Mouse (Mus musculus): Measurements from ENCODE around the gene Gm14569.

Gene Gm14569

DNA sequence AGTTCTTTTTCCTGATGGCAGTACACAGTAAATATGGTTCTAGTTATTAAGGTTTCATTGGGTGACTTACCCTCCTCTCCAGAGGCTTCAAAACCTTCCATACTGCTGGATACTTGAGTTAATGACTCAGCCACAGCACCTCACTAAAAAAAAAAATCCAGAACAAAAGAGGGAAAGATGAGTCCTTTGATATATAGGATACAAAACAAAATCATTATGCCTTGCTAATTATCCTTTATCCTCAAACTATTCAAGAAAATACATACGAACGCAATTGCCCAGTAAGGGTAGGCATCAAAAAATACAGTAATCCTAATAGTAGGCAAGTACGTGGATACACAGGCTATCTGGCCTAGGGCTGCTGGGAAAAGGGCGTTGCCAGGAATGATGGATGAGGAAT, at the start of gene Gm14569:
Gene Gm14569 (minus strand): TSS at position 101 of the 400 bp plus-strand sequence.
- no peak for DNase-seq (ENCODE audit: low spot score)

DNA sequence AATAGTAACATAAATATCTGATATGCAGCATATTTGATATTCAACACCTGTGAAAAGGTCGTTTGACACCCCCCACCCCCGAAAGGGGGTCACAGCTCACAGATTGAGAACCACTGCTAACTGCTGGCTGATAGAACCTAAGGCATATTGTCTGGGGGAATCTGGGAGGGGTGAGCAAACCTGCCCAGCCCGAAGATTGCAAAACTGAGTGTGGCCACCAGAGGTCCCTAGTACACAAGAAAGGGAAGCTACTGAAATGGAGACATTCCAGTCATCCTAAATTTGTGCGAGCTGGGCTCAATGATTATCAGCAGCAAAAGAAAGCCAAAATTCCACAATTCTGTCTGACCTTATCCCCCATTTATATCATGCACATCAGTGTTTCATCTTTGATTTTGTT, 42.9 kb upstream of the Gm14569 start:
- peak; percentile 57 for DNase-seq (ENCODE audit: low spot score)

DNA sequence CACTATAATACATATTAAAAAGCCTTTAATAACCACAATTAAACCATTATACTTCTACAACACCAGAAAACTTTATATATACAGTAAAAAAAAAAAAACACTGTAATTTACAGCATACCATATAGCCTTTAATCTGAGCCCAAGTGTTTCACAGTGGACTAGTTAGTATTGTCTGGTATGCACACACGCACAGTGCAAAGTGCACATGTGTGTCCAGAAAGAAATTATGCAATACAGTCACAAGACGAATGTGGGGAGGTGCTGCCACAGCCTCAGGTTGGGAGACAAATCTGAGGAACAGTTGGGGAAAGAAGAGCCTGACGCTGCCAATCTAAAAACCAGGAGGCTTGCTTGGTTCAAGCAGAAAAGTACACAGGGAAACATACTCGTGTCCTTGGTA, 42.1 kb upstream of the Gm14569 start:
- DNase-seq (ENCODE audit: low spot score): no peak

DNA sequence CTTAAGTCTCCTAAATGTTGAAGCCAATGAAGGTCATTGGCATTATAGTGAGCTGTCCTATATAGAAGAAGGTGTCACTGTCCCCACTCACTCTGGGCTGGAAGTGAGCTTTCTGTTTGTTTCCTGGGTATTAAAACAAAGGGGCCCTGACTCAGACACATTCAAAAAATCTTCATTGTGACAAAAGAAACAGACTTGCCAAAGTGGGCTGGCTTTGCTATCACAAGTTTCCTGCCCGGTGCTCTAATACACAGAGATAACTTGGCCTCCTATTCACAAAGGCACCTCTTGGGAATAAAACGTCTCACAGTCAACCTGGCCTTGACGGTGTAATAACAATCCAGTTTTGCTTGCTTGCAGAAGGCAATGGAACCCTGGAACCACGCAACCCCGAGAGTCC, 38.6 kb upstream of the Gm14569 start:
- DNase-seq (ENCODE audit: low spot score): no peak

DNA sequence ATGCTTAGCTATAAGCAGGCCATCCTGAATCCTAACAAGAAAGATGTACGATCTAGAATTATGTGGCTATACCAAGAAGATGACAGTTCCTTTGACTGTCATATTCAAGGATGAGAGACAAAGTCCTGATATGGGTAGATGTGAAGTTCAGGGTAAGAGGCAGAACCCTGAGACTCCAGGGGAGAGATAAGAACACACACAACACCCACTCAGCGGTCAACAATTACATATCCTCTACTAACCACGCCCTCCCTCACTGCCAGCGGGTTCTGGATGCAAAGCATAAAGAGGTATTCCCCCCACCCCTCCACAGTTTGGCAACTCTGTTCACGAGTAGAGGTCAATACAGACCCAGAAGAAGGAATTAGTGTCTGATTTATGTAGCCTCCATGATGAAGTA, 32.1 kb upstream of the Gm14569 start:
- no peak for DNase-seq (ENCODE audit: low spot score)

DNA sequence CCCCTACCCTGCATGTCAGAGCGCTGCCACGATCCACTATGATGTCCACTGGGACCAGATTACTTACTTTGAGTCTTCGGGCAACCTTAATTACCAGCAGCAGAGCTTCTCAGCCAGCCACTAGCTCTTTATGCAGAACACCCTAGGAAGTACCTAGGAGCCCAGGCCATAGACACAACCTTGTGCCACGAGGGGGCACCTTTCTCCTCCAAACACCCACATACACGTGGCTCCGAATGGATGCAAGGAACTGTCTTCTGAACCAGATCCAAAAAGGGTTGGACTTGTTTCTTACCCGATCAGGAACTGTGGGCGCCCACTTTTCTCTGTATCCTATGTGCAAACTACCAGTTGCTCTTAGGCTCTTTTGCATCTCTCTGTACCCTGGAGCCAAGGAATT, 22.1 kb upstream of the Gm14569 start:
- no peak for DNase-seq (ENCODE audit: low spot score)

DNA sequence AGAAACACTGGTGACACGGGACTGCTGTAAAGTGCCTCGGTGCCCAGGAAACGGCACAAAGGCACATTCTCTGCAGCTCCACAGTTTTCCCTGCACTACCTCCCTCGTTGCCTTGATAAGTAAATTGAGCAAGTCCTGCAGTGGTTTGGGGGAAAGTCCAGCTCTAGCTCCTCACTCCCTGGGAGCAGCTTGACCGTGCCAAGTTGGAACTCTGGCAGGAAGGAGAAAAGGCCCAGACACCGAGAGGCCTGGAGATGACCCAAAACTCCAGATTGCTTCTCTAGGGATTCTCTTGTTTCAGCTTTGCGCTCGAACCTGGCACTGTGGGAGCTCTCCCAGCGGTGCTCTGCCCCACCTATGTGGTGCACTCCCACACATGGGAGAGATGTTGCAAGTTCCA, 21.6 kb upstream of the Gm14569 start:
- no peak for DNase-seq (ENCODE audit: low spot score)

DNA sequence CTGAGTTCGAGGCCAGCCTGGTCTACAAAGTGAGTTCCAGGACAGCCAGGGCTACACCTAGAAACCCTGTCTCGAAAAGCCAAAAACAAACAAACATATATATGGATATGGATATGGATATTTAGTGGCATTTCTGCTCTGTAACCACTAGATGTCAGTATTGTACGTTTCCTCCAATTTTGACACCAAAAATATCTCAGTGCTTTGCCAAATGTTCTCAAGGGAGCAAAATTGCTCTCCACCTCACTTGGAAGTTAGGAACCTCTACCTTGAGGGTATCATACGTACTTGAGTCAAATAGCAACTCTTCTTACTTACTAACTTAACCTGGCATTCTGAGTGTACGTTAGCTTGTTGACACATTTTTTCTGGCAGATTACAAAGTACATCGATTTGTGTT, 15.2 kb upstream of the Gm14569 start:
- DNase-seq (ENCODE audit: low spot score): no peak

DNA sequence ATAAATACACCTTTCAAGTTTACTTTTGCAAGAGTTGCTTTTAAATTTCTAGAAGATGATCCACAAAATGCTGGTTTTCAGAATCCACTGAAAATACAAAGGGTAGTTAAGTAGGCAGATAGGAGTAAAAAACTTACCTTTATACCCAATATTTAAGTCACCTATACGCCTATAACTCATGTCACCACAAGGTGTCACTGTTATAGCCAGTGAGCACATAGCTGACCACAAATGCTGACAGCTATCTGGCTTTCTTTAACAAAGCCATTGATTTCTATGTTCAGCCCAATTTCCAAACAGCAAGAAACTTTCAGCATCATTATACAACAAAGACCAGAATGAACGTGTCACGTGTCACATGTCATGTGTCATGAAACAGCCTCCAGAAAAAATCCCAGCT, 2.1 kb downstream of the Gm14569 start:
- no peak for DNase-seq (ENCODE audit: low spot score)

DNA sequence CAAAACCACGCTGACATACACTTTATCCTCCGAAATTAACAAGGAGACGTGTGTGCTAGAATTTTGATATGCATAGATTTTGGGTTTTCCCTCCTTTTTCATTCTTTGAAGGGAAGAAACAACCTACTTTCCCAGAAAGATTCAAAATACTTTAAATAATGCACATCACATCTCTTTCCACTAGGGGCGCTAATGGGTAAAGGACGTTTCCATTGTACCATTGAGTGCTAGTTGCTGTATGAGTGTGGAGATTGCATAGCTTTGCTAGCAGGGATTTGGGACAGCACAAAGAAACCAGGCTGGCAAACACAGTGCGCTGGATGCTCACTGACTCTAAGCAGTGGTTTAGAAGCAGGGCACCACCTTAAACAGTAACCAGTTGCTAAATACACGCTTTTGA, 3.6 kb downstream of the Gm14569 start:
- no peak for DNase-seq (ENCODE audit: low spot score)

DNA sequence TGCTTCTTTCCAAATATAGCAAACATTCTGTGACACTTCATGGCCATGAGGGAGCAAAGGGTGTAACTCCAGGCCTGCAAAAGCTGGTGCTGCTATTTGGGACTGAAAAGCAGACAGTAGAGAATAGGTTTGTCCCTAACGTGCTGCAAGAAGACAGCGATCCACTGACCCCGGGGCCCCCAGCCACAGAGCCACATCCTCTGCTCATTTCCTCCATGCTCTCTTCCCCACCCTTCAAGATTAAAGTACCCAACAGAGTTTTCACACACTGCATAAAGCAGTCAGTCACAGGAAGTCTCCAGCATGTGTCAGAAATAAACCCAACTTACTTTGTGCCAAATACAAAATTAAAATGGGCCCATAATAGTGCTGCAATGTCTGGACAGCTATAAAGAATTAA, 16.8 kb downstream of the Gm14569 start:
- no peak for DNase-seq (ENCODE audit: low spot score)

DNA sequence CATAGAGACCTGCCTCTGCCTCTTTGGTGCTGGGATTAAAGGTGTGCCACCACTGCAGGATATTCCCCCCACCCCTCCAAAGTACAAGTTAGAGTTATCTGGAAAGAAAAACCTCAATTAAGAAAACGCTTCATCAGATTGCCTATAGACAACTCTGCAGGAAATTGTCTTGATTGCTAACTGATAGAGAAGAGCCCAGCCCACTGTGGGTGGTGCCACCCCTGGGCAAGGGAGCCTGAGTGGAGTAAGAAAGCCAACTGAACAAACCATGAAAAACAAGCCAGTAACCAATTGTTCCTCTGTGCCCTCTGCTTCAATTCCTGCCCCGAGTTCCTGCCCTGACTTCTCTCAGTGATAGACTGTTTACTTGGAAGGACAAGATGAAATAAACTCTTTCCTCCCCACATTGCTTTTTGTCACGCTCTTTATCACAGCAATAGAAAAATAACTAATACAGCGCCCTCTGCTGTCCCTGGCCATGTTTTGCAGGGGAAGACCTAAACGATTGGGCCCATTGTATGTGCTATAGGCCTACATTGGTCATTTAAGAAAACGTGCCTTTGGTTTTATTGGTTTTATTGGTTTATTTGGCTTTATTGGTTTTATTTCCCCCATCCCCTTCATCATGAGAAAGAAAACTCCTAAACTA, 17.4 kb downstream of the Gm14569 start:
- no peak for DNase-seq (ENCODE audit: low spot score)

DNA sequence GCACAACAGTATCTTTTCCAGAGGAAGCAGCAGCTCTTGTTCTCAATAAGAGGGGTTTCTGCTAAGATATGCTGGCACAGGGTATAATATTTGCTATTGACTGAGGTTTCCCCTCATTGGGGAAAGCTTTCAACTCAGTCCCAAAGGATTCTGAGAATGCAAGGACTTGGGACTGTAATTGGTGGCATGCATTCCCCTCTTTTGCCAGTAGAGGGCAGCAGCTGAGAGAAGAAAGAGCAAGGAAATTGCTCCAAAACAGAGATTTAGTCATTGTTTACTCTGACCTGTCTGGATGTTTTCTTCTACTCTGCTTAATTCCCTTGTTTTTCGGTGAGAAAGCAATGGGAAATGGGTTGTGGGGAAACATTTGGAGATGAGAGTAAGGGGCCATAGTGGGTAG, 35.6 kb downstream of the Gm14569 start:
- peak; percentile 14 for DNase-seq (ENCODE audit: low spot score)

DNA sequence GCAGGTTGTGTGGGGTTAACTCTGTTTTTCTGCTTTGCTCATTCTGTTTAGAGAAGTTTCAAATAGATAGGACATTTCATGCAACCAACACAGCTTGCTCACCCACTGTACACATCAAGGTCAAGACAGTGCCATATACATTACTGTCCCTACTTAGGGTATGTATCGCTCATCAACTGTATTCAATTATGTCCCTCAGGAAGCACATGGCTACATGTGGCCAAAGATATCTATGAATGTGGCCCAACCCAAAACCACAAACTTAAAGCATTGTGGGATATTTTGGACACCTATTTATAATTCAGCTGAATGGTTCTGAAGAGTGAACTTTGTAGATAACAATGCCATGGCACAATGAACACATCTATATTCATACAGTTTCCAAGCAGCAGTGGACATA, 53.7 kb downstream of the Gm14569 start:
- DNase-seq (ENCODE audit: low spot score): no peak

DNA sequence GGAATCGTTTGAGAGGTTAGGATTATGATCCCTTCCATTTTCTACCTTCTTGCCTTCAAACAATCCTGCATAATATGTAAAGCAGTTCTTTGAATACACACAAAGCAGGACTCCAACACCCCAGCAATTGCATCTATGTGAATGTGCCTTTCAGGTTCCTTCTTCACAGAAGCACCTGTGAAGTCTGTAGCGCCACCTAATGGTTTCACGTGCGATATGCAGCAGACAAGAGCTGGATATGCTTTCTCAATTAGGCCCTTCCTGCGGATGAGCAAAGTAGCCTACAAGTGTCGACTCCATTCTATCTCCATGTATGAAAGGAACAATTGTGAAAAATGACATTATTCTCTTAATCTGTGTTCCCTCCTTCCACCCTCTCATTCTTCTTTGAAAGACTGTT, 56.6 kb downstream of the Gm14569 start:
- DNase-seq (ENCODE audit: low spot score): no peak

DNA sequence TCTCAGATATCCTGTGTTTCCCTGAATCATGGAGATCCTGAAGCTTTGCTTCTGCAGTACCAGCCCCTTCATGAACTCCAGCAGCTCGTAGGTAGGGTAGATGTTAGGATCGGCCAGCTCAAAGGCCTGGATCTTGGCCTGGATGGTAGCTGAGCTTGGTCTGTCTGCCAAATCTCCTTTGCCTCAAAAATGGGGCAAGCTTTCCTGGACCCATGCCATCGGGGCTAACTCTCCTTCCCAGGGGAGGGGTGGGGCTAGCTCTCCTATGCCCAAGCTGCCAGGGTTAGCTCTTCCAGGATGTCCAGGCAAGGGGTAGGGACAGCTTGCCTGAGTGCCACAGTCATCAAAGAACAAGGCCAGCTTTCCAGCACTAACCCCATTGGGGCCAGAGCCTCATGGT, 72.5 kb downstream of the Gm14569 start:
- no peak for DNase-seq (ENCODE audit: low spot score)

DNA sequence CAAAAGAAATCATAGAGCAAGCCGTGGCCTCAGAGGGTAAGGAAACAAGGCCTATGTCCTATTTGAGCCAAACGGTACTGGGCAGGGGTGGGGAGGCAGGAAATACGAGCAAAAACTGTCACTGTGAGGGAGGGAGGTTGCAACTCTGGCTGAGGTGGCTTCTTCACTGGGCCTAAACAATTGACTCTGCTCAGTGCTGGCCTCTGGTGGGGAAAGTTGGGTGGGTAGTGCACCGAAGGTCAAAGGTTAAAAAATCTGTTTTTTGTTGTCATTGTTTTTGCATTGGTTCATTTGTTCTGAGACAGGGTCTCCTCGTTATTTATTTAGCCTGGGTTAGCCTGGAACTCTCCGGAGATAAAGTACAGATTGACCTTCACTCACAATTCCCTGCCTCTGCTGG, 89.3 kb downstream of the Gm14569 start:
- DNase-seq (ENCODE audit: low spot score): no peak

DNA sequence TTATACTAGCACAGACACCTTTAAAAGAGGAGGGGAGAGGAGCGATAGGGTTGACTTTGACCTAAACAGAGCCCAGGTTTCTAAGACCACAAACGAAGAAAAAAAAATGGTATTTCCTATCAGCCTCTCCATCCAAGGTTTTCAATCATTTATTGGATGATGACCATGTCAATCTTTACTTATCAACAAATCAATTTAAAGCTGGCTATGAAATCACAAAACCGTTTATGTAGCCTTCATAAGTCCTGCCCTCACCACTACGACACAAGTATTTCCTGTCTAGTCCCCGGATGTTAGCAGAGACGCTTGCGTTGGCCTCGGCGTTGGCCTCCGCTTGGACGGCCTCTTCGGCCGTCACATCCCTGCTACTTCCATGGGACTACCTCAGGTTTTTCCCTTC, 90.7 kb downstream of the Gm14569 start, which contains the start of gene Gm6268:
Gene Gm6268 (plus strand): TSS at position 301 of the 400 bp plus-strand sequence.
- DNase-seq (ENCODE audit: low spot score): no peak

DNA sequence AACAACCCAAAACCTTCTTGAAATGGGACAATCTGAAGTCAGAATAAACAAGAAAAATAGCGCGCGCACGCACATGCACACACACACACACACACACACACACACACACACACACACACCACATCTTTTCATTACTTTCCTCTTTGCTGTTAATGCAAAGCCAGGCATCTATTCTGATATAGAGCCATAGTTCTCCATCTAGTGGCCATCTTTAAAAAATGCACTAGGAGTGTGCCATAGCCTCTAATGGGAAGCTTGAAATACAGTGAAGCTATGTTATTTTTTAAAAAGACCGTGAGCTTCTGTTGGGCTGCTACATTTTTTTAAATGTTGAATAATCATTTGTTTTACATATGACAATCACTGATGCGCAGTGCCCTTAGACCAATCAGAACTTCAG, 98.4 kb downstream of the Gm14569 start:
- no peak for DNase-seq (ENCODE audit: low spot score)

DNA sequence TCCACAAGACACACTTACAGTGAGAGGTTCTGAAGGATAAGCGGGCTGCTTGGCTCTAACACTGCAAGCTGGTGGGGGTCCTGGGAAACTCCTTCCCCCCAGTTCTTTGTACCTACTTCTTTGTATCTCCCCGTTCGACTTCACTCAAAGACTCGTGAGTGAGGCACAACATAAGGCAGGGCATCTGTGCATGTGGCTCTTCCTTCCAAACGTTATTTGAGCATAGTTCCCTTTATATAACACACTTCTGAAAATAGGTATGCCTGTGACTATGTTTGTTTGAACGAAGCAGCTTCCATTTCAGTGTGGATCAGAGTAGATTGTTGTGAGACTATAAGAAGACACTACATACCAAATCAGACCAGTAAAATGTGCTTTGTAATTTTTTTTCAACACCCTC, 99.0 kb downstream of the Gm14569 start:
- DNase-seq (ENCODE audit: low spot score): no peak

DNA sequence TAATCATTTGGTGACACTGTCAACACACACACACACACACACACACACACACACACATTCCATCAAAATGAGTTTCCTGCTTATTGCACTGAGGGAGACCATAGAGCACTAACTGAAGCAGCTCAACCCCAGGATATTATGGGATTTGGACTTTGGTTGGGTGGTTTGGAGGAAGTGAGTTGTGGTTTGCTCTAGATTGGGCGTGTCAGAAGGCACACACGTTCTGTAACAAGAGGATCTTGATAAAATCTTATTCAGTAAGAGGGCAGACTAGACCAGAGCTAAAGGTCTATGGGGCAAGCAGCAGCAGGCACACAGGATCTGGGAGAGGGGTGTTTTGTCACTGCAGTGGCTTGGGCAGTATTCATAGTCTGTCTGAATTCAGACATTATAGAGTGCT, 101.1 kb downstream of the Gm14569 start:
- DNase-seq (ENCODE audit: low spot score): no peak

DNA sequence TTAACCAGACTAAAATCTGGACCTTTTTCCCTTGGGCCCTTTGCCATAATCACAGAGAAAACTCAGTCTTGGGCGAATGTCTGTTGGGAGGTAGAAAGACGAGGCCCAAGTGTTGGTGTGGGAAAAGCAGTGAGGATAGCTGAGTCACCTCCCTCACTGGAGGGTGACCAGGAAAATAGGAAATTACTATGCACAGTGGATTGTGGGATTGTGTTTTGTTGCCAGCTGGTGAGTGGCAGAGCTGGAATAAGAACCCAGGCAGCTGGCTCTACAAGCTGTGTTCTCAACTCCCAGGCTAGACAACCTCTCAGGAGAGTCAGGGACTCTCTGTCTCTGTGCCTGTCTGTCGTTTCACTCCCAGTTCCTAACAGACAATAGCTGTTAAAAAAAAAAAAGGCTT, 101.7 kb downstream of the Gm14569 start:
- DNase-seq (ENCODE audit: low spot score): no peak

DNA sequence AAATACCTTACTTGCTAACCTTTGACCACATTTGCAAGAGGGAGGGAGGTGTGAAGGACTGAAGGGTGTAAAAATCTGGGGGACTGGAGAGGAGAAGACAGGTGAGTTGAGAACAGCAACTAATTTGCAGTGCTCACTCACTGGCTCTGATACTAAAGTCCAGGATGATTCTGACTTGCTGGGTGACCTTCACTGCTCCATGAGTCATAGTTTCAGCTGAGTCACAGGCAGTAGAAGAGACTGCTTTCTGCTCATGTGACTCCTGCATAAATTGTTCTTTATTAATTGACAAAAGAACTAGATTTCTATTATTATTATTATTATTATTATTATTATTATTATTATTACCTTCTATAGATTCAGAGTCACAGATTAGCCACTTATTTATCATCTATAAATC, 106.3 kb downstream of the Gm14569 start:
- no peak for DNase-seq (ENCODE audit: low spot score)

Data from urinary bladder, postnatal 25 days (tissue).